Mouse (Mus musculus) bone marrow macrophage, adult 2 months (primary cell): ENCODE results near the gene Kcnk3.

Experiments
- CTCF ChIP-seq: IDR thresholded peaks from 2 replicates; pipeline ENCODE4 v1.5.1; 2012; ENCODE audit warnings: low read depth, mild to moderate bottlenecking, low read length, moderate library complexity
- POLR2A ChIP-seq: IDR thresholded peaks from 2 replicates; pipeline ENCODE4 v1.6.1; 2012; ENCODE audit warnings: mild to moderate bottlenecking, low read depth, low read length, borderline replicate concordance

GRCm38 (mm10) chr5:30646036-30646435 lies 58.1 kb downstream of the Kcnk3 start:
- TF ChIP-seq CTCF (no peak), POLR2A (no peak)
